Mouse (Mus musculus) colon, adult 2 months (tissue): Measurements from ENCODE around the gene Gm17268. TPM values are rescaled to one million over a fixed set of nuclear protein-coding genes. Genes with fewer than 3 reads are reported as not detected.

ENCODE experiments used
- polyA plus RNA-seq: library from polyadenylated mRNA; depleted of rRNA; stranded (reverse); fragments of >200 nt; gene quantifications from 2 replicates; pipeline ENCODE4 v1.2.3, GENCODE M21; 2012; rRNA removed

The Gm17268 gene
- not detected in 2 replicates for polyA plus RNA-seq

DNA sequence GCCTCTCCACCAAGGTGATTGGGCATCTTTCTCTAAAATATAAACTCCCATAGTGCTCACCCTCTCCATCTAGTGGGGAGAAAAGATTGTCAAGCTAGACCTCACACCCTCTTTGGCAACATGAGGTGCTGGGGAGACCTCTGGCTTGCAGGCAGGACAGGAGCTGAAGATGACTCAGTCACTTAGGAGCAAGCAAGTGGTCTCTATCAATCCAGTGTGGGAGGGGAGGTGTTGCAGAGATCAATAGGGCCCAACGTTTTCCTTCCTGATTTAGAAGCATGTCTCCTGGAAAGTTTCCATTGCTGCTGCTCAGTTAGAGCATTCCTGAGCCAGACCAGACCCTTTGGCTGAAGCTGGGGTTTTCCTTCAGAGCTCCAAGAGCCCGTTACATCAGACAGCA is at the start of gene Gm17268:
Gm17268 (minus strand) TSS at position 28 of the 400 bp plus-strand sequence.

DNA sequence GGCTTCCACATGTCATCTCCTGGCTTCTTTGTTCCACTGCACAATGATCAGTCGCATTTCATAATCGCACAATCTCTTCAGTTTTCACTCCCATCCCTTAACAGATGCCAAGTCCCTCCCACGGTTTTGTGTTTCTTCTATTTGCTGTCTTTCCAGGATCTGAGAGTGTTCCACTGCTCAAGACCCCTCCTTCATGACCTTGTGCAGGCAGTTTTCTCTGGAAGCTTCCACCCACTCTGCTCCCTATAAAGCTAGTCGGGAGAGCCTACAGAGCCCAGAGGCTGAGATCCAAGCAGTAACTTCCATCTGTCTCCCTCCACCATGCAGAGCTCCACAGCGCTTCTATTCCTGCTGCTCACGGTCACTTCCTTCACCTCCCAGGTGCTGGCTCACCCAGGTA is 19.3 kb upstream of the Gm17268 start, which contains the start of gene Ccl11:
Ccl11 (plus strand) TSS at position 178 of the 400 bp plus-strand sequence.

DNA sequence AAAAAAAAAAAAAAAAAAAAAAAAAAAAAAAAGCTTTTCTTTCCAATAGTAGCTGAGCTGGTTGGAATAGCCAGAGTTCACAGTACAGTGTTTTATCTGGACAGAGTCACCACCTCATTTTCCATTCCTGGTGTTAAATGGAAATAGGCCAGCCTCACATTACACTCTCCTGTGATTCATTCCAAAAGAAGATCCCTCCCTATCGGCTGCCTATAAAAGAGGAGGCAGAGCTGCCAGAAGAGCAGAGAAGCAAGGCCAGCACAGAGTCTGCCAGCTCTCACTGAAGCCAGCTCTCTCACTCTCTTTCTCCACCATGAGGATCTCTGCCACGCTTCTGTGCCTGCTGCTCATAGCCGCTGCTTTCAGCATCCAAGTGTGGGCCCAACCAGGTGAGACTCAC is 7.1 kb upstream of the Gm17268 start, which contains the start of gene Ccl7:
Ccl7 (plus strand) TSS at position 242 of the 400 bp plus-strand sequence.

DNA sequence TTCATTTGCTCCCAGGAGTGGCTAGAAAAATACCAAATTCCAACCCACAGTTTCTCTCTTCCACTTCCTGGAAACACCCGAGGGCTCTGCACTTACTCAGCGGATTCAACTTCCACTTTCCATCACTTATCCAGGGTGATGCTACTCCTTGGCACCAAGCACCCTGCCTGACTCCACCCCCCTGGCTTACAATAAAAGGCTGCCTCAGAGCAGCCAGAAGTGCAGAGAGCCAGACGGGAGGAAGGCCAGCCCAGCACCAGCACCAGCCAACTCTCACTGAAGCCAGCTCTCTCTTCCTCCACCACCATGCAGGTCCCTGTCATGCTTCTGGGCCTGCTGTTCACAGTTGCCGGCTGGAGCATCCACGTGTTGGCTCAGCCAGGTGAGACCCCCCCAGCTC is 3.0 kb downstream of the Gm17268 start, which contains the start of gene Ccl2:
Ccl2 (plus strand) TSS at position 216 of the 400 bp plus-strand sequence.

Other genes starting within 250 kb of the Gm17268 start
- gene 5530401A14Rik, start 177.9 kb downstream of the Gm17268 start, polyA plus RNA-seq: not detected in 2 replicates
- gene Asic2, start 70.1 kb downstream of the Gm17268 start, polyA plus RNA-seq: 1.2 and 1.7 TPM in 2 replicates
- 2.6 and 3.2 TPM in 2 replicates for gene Ccl2, start 3.0 kb downstream of the Gm17268 start, polyA plus RNA-seq
- 0.76 and 0.98 TPM in 2 replicates for gene Ccl7, start 7.2 kb upstream of the Gm17268 start, polyA plus RNA-seq
- 11.0 and 11.4 TPM in 2 replicates for gene Ccl11, start 19.3 kb upstream of the Gm17268 start, polyA plus RNA-seq
- 1.2 TPM in 2 replicates for gene Ccl12, start 63.3 kb upstream of the Gm17268 start, polyA plus RNA-seq
- 1.4 and 6.1 TPM in 2 replicates for gene Ccl8, start 76.6 kb upstream of the Gm17268 start, polyA plus RNA-seq